Mouse (Mus musculus): ENCODE measurements around the gene Alox12e.
A peak's percentile ranks its signal among the peaks of the same experiment; 100 is the strongest.

Gene Alox12e

GRCm38 (mm10) chr11:70284757-70285156, 37.7 kb downstream of the Alox12e start:
- DNase-seq, result no peak

- DNase-seq, result peak; percentile 40 to 59
These were observed 38.8 kb downstream of the Alox12e start for GRCm38 (mm10) chr11:70283666-70284065.

- peak; percentile 24 to 49 for DNase-seq
These were observed 42.0 kb downstream of the Alox12e start for GRCm38 (mm10) chr11:70280441-70280840.

- no peak for DNase-seq
These were observed 43.5 kb downstream of the Alox12e start for GRCm38 (mm10) chr11:70278961-70279360.

GRCm38 (mm10) chr11:70271641-70272040, 50.8 kb downstream of the Alox12e start:
- no peak for DNase-seq

- peak; percentile 27 to 28 for DNase-seq
These were observed 56.0 kb downstream of the Alox12e start for GRCm38 (mm10) chr11:70266405-70266804.

GRCm38 (mm10) chr11:70265819-70266218, 56.6 kb downstream of the Alox12e start:
- no peak for DNase-seq
